Mouse (Mus musculus) olfactory bulb, adult 2 months (tissue): Measurements from ENCODE around the gene Smarcal1. TPM values are rescaled to one million over a fixed set of nuclear protein-coding genes. Genes with fewer than 3 reads are reported as not detected.

Experiments
- H3K27ac ChIP-seq: fragments of 200-500 bp; 2 replicates; pipeline ENCODE4 v1.5.1; 2012; ENCODE audit warnings: low read depth, low read length; ENCODE audit not compliant: insufficient read depth
- H3K4me1 ChIP-seq: fragments of 200-500 bp; 2 replicates; pipeline ENCODE4 v1.6.1; 2012; ENCODE audit warnings: low read length; ENCODE audit not compliant: control insufficient read depth, insufficient read depth
- H3K4me3 ChIP-seq: fragments of 200-500 bp; 2 replicates; pipeline ENCODE4 v1.5.1; 2012; ENCODE audit warnings: mild to moderate bottlenecking, low read depth, low read length, moderate library complexity; ENCODE audit not compliant: insufficient read depth
- CTCF ChIP-seq: fragments of 200-500 bp; IDR thresholded peaks from 2 replicates; pipeline ENCODE4 v1.5.1; 2012; ENCODE audit warnings: low read depth, mild to moderate bottlenecking, low read length, moderate library complexity; ENCODE audit not compliant: insufficient read depth
- POLR2A ChIP-seq: fragments of 200-500 bp; IDR thresholded peaks from 2 replicates; pipeline ENCODE4 v1.6.1; 2012; ENCODE audit warnings: mild to moderate bottlenecking, low read depth, low read length, moderate library complexity; ENCODE audit not compliant: insufficient read depth
- WGBS: fragments of 180-500 bp; shearing (Covaris S2); methylation state at CpG from one replicate; pipeline ENCODE4 v1.1.7; 2018; 5-methylcytosine and 5-hydroxymethylcytosine counted together
- polyA plus RNA-seq: library from polyadenylated mRNA; stranded (reverse); fragments of >200 nt; gene quantifications from 2 replicates; pipeline ENCODE4 v1.2.4, GENCODE M21; 2012; ENCODE audit warnings: low replicate concordance; ENCODE audit not compliant: missing spikeins, insufficient read depth, insufficient read length

Smarcal1 gene
- polyA plus RNA-seq, 1 experiment = not detected

DNA sequence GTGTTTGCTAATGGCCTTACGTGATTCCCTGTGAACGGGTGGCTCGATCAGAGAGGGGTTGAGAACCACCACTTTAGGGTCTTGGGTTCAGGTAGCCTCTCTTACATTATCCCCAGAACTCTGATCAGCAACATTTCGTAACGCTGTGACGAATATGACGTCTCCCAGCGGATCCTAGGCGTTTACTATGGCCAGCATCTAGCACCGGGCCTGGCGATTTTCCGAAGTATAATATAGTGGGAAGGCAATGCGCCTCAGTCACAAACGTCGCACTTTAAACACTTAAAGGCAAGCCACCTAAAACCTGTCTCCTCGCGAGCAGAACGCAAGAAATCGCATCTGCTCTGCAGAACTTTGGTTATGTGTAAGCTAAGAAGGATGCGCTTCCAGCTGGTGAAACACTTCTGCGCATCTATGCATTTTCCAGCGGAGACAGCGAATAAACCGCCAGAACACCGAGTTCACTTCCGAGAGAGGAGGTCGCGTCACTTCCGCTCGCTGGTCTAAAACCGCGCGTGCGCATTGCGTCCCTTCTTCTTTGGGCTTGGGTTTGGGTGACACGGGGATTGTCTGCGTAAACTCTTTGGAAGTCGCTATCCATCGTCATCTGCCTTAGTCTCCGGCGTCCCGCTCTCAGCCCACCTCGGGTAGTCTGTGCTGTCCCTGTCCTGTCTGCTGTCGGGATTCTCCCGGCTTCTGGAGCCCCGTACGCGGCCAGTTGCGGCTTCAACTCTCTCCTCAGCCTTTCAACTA, 57.8 kb downstream of the Smarcal1 start:
- no peak overlapping the region for H3K27ac ChIP-seq
- peak; percentile 17; the same call in 1 of the 2 replicates for TF ChIP-seq POLR2A
- no peak for TF ChIP-seq CTCF
- H3K4me3 ChIP-seq = peak overlapping the region; percentile 48
- H3K4me1 ChIP-seq = no peaks in the 10 kb centered on the region
- 42% methylated on average over 49 of the region's 49 CpGs for WGBS

DNA sequence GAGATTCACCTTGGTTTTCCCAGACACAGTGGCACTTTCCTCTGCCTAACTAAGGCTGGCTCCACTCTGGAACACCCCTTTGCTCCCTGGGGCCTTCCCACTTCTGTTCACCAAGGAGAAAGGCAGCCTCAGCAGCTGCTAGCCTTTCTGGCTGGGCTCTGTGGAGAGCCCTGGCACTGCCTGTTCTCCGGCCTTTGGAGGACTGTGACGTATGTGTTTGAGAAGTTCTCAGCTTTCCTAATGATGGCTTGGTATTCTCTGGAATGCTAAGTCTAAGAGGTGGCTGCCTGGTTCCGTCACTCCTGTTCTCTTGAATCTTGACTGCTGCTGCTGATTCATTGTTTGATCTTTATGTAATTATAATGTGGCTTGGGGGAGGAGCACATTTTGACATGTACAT, 90.0 kb downstream of the Smarcal1 start:
- TF ChIP-seq CTCF (no peak), POLR2A (no peak)
- Histone ChIP-seq H3K4me3 (no peak overlapping the region), H3K27ac (no peak overlapping the region), H3K4me1 (peaks cover 2% of the 10 kb centered on the region; the same call in 1 of the 2 replicates)
- 30% methylated on average over 3 of the region's 3 CpGs for WGBS

Other genes starting within 250 kb of the Smarcal1 start
- not detected in 2 replicates for gene March4, start 46.3 kb upstream of the Smarcal1 start, polyA plus RNA-seq
- not detected in 2 replicates for gene Ankar, start 117.3 kb downstream of the Smarcal1 start, polyA plus RNA-seq
- gene Rpl37a, start 128.0 kb downstream of the Smarcal1 start, polyA plus RNA-seq = not detected in 2 replicates
- gene Igfbp2, start 241.3 kb downstream of the Smarcal1 start, polyA plus RNA-seq = not detected in 2 replicates